Mouse (Mus musculus) A20 (cell line): ENCODE measurements around the gene Sav1.

Experiments
- DNase-seq: peaks from one replicate; pipeline ENCODE4 v3.0.0-alpha.2; 2011; ENCODE audit warnings: low read depth, low spot score

Sav1 gene

DNA sequence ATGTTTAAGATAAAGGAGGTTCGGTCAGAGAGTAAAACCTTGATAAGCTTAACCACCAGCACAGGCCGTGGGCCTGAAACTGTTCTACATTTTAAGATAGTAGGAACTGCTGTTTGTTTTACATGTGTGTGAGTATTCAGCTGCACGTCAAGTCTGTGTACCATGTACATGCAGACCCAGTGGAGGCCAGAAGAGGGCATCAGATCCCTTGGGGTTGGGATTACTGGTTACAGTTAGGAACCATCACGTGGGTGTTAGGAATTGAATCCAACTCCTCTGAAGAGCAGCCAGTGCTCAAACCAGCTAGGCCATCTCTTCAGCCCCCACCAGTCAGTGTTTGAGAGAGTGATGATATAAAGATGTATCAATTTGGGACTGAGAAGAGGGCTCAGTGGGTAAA, 24.3 kb downstream of the Sav1 start:
- DNase-seq = peak; percentile 82

DNA sequence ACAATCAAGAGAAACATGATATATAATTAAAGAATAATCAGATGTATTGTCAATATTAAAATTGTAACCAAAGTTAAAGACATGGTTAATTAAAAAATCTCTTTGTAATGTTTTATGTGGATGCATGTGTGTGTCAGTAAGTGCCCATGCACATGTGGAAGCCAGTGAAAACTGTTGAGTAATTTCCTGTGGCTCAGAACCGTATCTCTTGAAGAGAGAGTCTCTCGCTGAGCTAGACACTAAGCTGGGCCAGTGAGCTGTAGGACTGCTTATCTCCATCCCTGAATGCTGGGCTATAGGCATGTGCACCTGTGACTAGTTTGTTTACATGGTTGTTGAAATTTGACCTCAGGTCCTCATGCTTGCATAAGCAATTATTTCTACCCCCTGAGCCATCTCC, 29.4 kb downstream of the Sav1 start:
- no peak for DNase-seq

DNA sequence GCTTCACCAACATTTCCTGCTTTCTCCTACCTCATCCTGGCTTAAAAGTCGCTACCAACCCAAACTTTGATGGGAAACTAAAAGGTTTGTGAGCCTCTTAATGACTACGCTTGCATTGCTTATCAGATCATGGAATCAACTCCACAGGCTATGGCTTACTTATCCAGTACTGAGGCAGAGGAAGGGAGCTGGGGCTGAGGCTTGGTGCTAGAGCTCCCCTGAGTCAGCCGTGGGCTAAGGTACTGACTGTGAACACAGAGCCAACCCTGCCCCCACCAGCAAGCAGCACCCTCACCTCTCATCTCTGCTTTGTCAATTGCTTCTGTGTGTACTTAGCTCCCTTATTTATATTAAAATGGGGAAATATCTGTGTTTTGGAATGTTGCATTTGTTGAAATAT, 39.3 kb downstream of the Sav1 start:
- DNase-seq = no peak

DNA sequence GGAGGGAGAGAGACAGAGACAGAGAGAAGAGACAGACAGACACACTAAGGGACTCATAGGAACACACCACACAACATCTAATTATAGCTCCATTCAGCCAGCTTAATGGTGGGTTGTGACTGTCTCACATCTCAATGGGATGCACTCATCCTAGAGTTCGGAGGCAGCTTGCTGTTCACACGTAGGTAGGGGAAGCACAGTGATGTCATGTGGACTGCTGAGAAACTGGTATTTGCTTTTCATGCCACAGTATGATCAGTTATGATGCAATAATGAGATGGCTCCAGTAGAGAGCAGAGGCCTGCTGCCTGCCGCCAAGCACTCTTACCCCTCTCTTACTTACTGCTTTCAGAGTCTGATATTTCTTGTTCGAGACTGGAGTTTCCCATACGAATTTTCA, 40.9 kb downstream of the Sav1 start:
- DNase-seq = no peak

DNA sequence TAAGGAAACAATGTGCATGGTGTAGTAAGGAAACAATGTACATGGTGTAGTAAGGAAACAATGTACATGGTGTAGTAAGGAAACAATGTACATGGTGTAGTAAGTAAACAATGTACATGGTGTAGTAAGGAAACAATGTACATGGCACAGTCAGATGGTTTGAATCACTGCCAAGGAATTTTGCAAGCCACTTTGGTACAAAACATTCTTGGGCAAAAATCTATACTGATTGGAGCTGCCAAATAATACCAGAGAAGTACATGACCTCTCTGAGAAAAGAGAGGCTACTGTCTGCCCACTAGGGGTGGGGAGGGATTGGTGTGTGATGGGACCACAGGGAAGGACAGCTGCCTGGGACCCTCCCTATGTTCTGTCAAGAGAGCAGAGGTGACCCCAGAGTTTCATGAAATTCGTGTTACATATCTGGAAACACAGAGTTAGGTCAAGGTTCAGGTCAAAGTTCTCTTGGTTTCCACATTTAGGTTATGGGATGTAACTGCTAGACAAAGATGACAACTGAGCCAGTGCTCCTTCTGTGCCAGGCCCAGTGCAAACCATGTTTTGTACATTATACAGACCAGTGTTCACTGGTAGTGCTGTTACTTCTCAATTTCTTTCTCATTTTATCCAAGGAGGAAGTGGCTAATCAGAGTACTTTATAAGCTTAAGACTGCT, 45.0 kb downstream of the Sav1 start:
- no peak for DNase-seq

DNA sequence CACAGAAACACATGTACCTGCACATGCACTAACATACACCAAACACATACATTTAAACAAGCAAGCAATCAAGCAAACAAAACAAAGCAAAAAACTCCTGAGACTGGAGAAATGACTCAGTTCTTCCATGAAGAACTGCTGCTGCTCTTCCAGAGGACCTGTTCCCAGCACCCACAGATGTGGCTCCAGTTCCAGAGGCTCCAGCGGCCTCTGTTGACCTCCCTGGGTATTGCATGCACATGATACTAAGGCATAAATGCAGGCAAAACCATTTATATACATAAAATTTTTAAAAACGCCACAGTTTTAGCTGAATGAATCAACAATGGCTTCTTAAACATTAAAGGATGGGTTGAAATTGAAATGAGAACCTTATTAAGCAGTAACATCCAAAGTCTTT, 47.5 kb downstream of the Sav1 start:
- peak; percentile 48 for DNase-seq

DNA sequence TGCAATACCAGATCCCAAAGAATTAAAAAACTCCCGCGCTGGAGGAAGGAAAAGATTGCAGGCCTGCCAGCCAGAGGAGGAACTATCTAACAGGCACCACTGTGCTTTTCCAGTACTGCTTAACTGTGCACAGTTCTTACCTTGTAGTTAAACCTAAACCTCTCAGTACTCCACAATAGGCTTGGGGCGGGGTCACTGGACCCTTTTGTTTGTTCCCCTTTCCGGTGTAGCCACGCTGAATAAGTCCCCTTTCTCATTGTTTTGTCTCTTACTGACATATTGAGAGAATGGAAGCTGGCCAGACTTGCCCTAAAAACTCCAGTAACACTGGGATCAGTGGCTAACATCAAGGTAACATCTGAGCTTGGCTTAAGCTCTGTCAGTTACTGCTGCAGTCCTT, 49.1 kb downstream of the Sav1 start:
- no peak for DNase-seq

DNA sequence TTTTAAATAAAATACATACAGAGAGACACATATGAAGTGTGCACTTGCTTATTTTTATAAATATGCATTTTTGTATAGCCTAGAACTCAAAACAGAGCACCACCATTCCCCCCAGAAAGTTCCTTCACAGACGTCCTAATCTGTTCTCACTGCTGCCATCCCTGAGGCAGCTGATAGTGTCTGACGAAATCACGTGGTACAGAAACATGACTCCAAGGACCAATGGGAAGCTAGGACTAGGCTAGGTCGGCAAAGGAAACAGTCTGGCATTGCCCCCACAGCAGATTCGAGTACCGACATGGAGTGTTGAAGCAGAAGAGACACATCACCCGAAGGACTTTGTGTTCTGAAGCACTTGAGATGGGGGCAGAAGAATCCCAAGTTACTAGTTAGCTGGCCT, 60.1 kb downstream of the Sav1 start:
- DNase-seq = no peak

DNA sequence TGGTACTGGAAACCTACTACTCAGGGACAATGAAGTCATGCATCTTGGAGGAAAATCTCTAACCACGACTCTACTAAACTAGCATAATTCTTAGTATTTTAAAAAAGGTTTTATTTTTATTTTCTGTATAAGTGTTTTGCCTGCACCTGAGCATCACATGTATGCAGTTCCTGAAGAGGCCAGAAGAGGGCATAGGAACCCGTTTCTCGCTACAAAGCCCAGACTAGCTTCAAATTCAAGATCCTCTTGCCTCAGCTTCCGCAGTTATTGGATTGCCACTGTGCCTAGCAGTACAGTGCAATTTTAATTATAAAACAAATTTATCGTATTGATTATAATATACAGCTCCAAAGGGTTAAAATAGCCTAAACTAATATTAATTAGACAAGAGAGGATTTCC, 62.8 kb downstream of the Sav1 start:
- DNase-seq = peak; percentile 74

DNA sequence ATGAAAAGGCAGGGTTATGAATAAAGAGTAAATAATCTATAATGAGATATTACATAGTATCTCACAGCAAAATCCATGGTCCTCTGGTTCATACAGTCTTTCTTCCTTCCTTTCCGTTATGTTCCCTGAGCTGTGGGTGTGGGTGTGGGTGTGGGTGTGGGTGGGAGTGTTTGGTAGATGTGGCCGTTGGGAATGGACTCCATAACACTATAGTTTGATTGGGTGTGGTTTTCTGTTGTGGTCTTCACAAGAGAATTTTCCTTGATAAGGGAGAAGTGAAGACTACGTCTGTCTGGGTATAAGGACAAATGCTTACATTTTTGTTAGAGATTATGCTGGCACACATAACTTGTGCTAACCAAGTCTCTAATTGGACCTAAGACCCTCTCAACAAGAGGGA, 63.2 kb downstream of the Sav1 start:
- no peak for DNase-seq

DNA sequence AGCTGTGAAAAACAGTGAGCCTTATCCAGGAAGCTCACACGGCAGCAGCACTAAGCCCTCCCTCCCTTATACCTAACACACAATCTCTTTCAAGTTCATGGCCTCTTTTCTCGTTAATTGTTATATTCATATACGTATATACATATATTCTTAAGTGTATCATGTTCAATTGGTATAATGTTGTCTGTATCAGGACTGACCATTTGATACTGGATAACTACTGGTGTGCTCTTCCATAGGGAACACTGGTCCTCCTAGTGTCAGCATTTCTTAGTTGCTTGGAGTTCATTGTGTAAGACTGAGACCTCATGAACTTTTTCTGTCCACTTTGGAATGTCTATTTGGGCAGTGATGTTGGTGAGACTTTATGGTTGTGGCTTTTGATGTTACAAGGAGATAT, 63.7 kb downstream of the Sav1 start:
- DNase-seq = no peak

DNA sequence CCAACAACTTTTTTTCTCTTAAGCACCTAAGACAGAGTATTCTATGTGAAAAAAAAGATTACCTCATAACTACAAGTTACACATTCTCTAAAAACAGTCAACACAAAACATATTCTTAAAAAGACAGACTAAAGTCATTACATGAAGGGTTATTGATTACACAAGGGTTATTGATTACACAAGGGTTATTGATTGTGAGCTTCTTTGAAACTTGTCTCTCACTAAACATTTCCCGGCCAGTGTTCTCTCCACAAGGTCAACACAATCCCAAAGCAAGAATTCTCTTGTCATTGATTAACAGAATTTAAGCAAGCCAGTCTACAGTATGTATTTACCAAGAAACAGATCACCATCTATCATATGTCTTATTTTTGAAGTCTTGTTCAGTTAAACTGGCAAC, 64.7 kb downstream of the Sav1 start:
- no peak for DNase-seq

DNA sequence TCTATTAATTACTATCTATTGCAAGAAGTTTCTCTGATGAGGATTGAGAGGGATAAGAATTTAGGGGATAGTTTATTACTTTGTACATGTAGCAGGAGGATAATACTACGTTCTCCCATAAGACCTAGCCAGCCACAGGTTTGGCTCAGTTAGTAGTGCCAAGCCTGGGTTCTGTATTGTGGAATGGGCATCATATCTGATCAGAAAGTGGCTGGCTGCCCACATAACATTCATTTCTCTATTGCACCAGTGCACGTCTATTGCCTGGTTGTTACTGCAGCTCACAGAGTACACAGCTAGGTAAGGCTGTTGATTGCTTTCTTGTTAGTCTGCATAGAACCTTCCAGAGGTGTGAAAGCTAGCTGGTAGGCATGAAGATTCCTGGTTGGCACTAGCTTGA, 68.9 kb downstream of the Sav1 start:
- DNase-seq = no peak
